Mouse (Mus musculus) embryonic facial prominence, embryonic 11.5 days (tissue): ENCODE measurements at regions not wholly inside any gene's neighbourhood (a gene's known extent, or its start where the extent isn't known, plus 50 kb on each side); places are given as distances from the start of the nearest gene placed in this dataset.
A peak's percentile ranks its signal among the peaks of the same experiment; 100 is the strongest.
"Not testable (repeated sequence)": the region's sequence is repeated elsewhere in the genome, so short reads cannot be mapped to it uniquely, and the experiment has no call there.

ENCODE experiments used
- ATAC-seq: fragments of 200-750 bp; cut with Nextera tagmentation; replicated peaks from 2 replicates; pipeline ENCODE4 v1.8.0; 2017; ENCODE audit warnings: low read depth; ENCODE audit not compliant: insufficient number of reproducible peaks, low FRiP score, low TSS enrichment
- DNase-seq: peaks from one replicate; pipeline ENCODE4 v3.0.0-alpha.2; 2015; ENCODE audit warnings: low spot score
- H3K27ac ChIP-seq: fragments of 300-500 bp; sonication (generic); replicated peaks from 2 replicates; pipeline ENCODE4 v1.5.1; 2014; ENCODE audit warnings: mild to moderate bottlenecking, low read depth, low read length, control low read depth
- H3K27me3 ChIP-seq: fragments of 300-500 bp; sonication (generic); 2 replicates; pipeline ENCODE4 v1.6.1; 2014; ENCODE audit warnings: mild to moderate bottlenecking, low read length, moderate library complexity, mixed read lengths; ENCODE audit not compliant: control insufficient read depth, insufficient read depth
- H3K36me3 ChIP-seq: fragments of 300-500 bp; sonication (generic); replicated peaks from 2 replicates; pipeline ENCODE4 v1.6.1; 2014; ENCODE audit warnings: low read depth, mild to moderate bottlenecking, low read length, moderate library complexity, mixed read lengths; ENCODE audit not compliant: control insufficient read depth, insufficient read depth
- H3K4me1 ChIP-seq: fragments of 300-500 bp; sonication (generic); 2 replicates; pipeline ENCODE4 v1.6.1; 2014; ENCODE audit warnings: low read length, mixed read lengths; ENCODE audit not compliant: control insufficient read depth, insufficient read depth
- H3K4me2 ChIP-seq: fragments of 300-500 bp; sonication (generic); 2 replicates; pipeline ENCODE4 v1.6.1; 2014; ENCODE audit warnings: low read depth, mild to moderate bottlenecking, control low read depth, low read length, moderate library complexity
- H3K4me3 ChIP-seq: fragments of 300-500 bp; sonication (generic); 2 replicates; pipeline ENCODE4 v1.5.1; 2014; ENCODE audit warnings: low read depth, low read length, control low read depth
- H3K9ac ChIP-seq: fragments of 300-500 bp; sonication (generic); replicated peaks from 2 replicates; pipeline ENCODE4 v1.6.1; 2014; ENCODE audit warnings: mild to moderate bottlenecking, control low read depth, low read length
- H3K9me3 ChIP-seq: fragments of 300-500 bp; sonication (generic); replicated peaks from 2 replicates; pipeline ENCODE4 v1.6.1; 2016; ENCODE audit warnings: mild to moderate bottlenecking, low read length, inconsistent platforms, mixed read lengths; ENCODE audit not compliant: control insufficient read depth
- WGBS: fragments of 180-500 bp; shearing (Covaris S2); extraction: QIAGEN DNeasy Blood & Tissue Kit; methylation state at CpG from one replicate; pipeline ENCODE4 v1.1.7; 2014; 5-methylcytosine and 5-hydroxymethylcytosine counted together

GRCm38 (mm10) chr11:42919221-42919620 is 116.3 kb upstream of the Gm9972 start:
- DNase-seq (no peak), ATAC-seq (no peak)
- no peaks in the 10 kb centered on the region for H3K36me3 ChIP-seq
- H3K9me3 ChIP-seq, result no peaks in the 10 kb centered on the region
- WGBS, result 97% methylated on average over 1 of the region's 1 CpGs
- no peak overlapping the region for H3K4me2 ChIP-seq
- H3K27me3 ChIP-seq, result no peaks in the 10 kb centered on the region
- H3K4me3 ChIP-seq, result no peak overlapping the region
- no peak overlapping the region for H3K27ac ChIP-seq
- no peak overlapping the region for H3K9ac ChIP-seq
- H3K4me1 ChIP-seq, result no peaks in the 10 kb centered on the region

- DNase-seq (no peak), ATAC-seq (no peak)
- Histone ChIP-seq H3K27me3 (no peaks in the 10 kb centered on the region), H3K4me2 (no peak overlapping the region), H3K4me3 (no peak overlapping the region), H3K9ac (no peak overlapping the region), H3K36me3 (no peaks in the 10 kb centered on the region), H3K27ac (no peak overlapping the region), H3K4me1 (no peaks in the 10 kb centered on the region), H3K9me3 (no peaks in the 10 kb centered on the region)
- WGBS, result 87% methylated on average over 5 of the region's 5 CpGs
Measured at GRCm38 (mm10) chr11:42927156-42927555, 108.4 kb upstream of the Gm9972 start.

GRCm38 (mm10) chr11:42928916-42929315 is 106.6 kb upstream of the Gm9972 start:
- Histone ChIP-seq H3K9ac (no peak overlapping the region), H3K4me2 (no peak overlapping the region), H3K4me1 (no peaks in the 10 kb centered on the region), H3K27ac (no peak overlapping the region), H3K27me3 (no peaks in the 10 kb centered on the region), H3K36me3 (no peaks in the 10 kb centered on the region), H3K9me3 (no peaks in the 10 kb centered on the region), H3K4me3 (no peak overlapping the region)
- ATAC-seq (no peak), DNase-seq (no peak)
- 80% methylated on average over 3 of the region's 3 CpGs for whole genome bisulfite sequencing

GRCm38 (mm10) chr11:42939271-42939670 is 96.3 kb upstream of the Gm9972 start:
- ATAC-seq (0 out of 2 replicates have a peak, but pooled peaks have one; percentile 59), DNase-seq (peak; percentile 19)
- not testable (repeated sequence) for H3K4me3 ChIP-seq, H3K36me3 ChIP-seq, H3K4me1 ChIP-seq, H3K27ac ChIP-seq, H3K4me2 ChIP-seq, H3K27me3 ChIP-seq, H3K9me3 ChIP-seq, H3K9ac ChIP-seq
- 83% methylated on average over 4 of the region's 4 CpGs for WGBS

- ATAC-seq, result no peak
- Histone ChIP-seq H3K4me3 (no peak overlapping the region), H3K27ac (no peak overlapping the region), H3K9ac (no peak overlapping the region), H3K36me3 (no peaks in the 10 kb centered on the region), H3K4me2 (no peak overlapping the region), H3K4me1 (no peaks in the 10 kb centered on the region), H3K9me3 (no peaks in the 10 kb centered on the region), H3K27me3 (no peaks in the 10 kb centered on the region)
- 83% methylated on average over 3 of the region's 3 CpGs for WGBS
- DNase-seq, result no peak
Measured at GRCm38 (mm10) chr11:42941561-42941960, 94.0 kb upstream of the Gm9972 start.

GRCm38 (mm10) chr11:42942284-42942683 is 93.3 kb upstream of the Gm9972 start:
- Histone ChIP-seq H3K9ac (no peak overlapping the region), H3K4me1 (no peaks in the 10 kb centered on the region), H3K4me3 (no peak overlapping the region), H3K27me3 (no peaks in the 10 kb centered on the region), H3K36me3 (no peaks in the 10 kb centered on the region), H3K27ac (no peak overlapping the region), H3K4me2 (no peak overlapping the region), H3K9me3 (no peaks in the 10 kb centered on the region)
- DNase-seq (no peak), ATAC-seq (no peak)
- whole genome bisulfite sequencing, result 79% methylated on average over 3 of the region's 3 CpGs

- H3K36me3 ChIP-seq, result no peaks in the 10 kb centered on the region
- no peaks in the 10 kb centered on the region for H3K9me3 ChIP-seq
- no peaks in the 10 kb centered on the region for H3K27me3 ChIP-seq
- ATAC-seq (no peak), DNase-seq (no peak)
- no peaks in the 10 kb centered on the region for H3K4me1 ChIP-seq
- H3K4me2 ChIP-seq, result no peak overlapping the region
- H3K9ac ChIP-seq, result no peak overlapping the region
- no peak overlapping the region for H3K4me3 ChIP-seq
- H3K27ac ChIP-seq, result no peak overlapping the region
- 73% methylated on average over 3 of the region's 3 CpGs for WGBS
Measured at GRCm38 (mm10) chr11:42944573-42944972, 91.0 kb upstream of the Gm9972 start.

GRCm38 (mm10) chr11:42949823-42950222 is 85.7 kb upstream of the Gm9972 start:
- Histone ChIP-seq H3K4me1 (no peaks in the 10 kb centered on the region), H3K27me3 (no peaks in the 10 kb centered on the region), H3K9me3 (no peaks in the 10 kb centered on the region), H3K4me2 (no peak overlapping the region), H3K36me3 (no peaks in the 10 kb centered on the region), H3K27ac (no peak overlapping the region), H3K9ac (no peak overlapping the region), H3K4me3 (no peak overlapping the region)
- ATAC-seq, result no peak
- 82% methylated on average over 1 of the region's 1 CpGs for WGBS
- no peak for DNase-seq
